Mouse (Mus musculus) forebrain, embryonic 13.5 days (tissue): ENCODE data around the gene Jmjd1c. TPM values are rescaled to one million over a fixed set of nuclear protein-coding genes. Genes with fewer than 3 reads are reported as not detected.

Source experiments
- ATAC-seq: fragments of 200-750 bp; cut with Nextera tagmentation; 2 replicates; pipeline ENCODE4 v1.8.0; 2017
- H3K27ac ChIP-seq: fragments of 300-500 bp; sonication (generic); 2 replicates; pipeline ENCODE4 v1.5.1; 2015; ENCODE audit warnings: inconsistent platforms, mild to moderate bottlenecking, moderate library complexity
- H3K27me3 ChIP-seq: fragments of 300-500 bp; sonication (generic); 2 replicates; pipeline ENCODE4 v1.6.1; 2015; ENCODE audit warnings: mild to moderate bottlenecking, inconsistent platforms
- H3K36me3 ChIP-seq: fragments of 300-500 bp; sonication (generic); 2 replicates; pipeline ENCODE4 v1.6.1; 2015; ENCODE audit warnings: mild to moderate bottlenecking, inconsistent platforms; ENCODE audit not compliant: poor library complexity, severe bottlenecking
- H3K4me1 ChIP-seq: fragments of 300-500 bp; sonication (generic); 2 replicates; pipeline ENCODE4 v1.6.1; 2015; ENCODE audit warnings: inconsistent platforms
- H3K4me2 ChIP-seq: fragments of 300-500 bp; sonication (generic); 2 replicates; pipeline ENCODE4 v1.6.1; 2015; ENCODE audit warnings: inconsistent platforms, mild to moderate bottlenecking, moderate library complexity
- H3K4me3 ChIP-seq: fragments of 300-500 bp; sonication (generic); 2 replicates; pipeline ENCODE4 v1.5.1; 2015; ENCODE audit warnings: mild to moderate bottlenecking, inconsistent platforms
- H3K9ac ChIP-seq: fragments of 300-500 bp; sonication (generic); 2 replicates; pipeline ENCODE4 v1.6.1; 2015; ENCODE audit warnings: mild to moderate bottlenecking, inconsistent platforms
- H3K9me3 ChIP-seq: fragments of 300-500 bp; sonication (generic); replicated peaks from 2 replicates; pipeline ENCODE4 v1.6.1; 2016; ENCODE audit warnings: inconsistent platforms
- WGBS: fragments of 180-500 bp; shearing (Covaris S2); methylation state at CpG from one replicate; pipeline ENCODE4 v1.1.7; 2015; 5-methylcytosine and 5-hydroxymethylcytosine counted together
- polyA plus RNA-seq: library from polyadenylated mRNA; unstranded; fragments of >200 nt; fragmentation: Nextera tagmentation; extraction: Ambion mirVana; gene quantifications from 2 replicates; pipeline ENCODE4 v1.2.1, GENCODE M21; 2015

Gene Jmjd1c
- polyA plus RNA-seq, 1 experiment from 2014 or later: 49.6 TPM

GRCm38 (mm10) chr10:67057696-67058095 lies 38.2 kb upstream of the Jmjd1c start:
- no peak for ATAC-seq
- H3K4me1 ChIP-seq: peaks cover 51% of the 10 kb centered on the region
- 94% methylated on average over 6 of the region's 6 CpGs for WGBS

GRCm38 (mm10) chr10:67058297-67058696 lies 37.6 kb upstream of the Jmjd1c start:
- WGBS: 70% methylated on average over 7 of the region's 7 CpGs
- Histone ChIP-seq H3K27me3 (no peaks in the 10 kb centered on the region), H3K36me3 (no peaks in the 10 kb centered on the region), H3K4me3 (no peak overlapping the region), H3K4me2 (no peak overlapping the region), H3K4me1 (peaks cover 45% of the 10 kb centered on the region), H3K9me3 (no peaks in the 10 kb centered on the region), H3K9ac (no peak overlapping the region), H3K27ac (peak overlapping the region; percentile 51)
- ATAC-seq: no peak; the same call in 1 of the 2 replicates

More at GRCm38 (mm10) chr10:67057696-67058095, 38.2 kb upstream of the Jmjd1c start:
- Histone ChIP-seq H3K27me3 (no peaks in the 10 kb centered on the region), H3K4me2 (no peak overlapping the region), H3K27ac (no peak overlapping the region), H3K36me3 (no peaks in the 10 kb centered on the region), H3K9ac (no peak overlapping the region), H3K4me3 (no peak overlapping the region), H3K9me3 (no peaks in the 10 kb centered on the region)

- no peaks in the 10 kb centered on the region for H3K27me3 ChIP-seq
- no peak overlapping the region for H3K4me2 ChIP-seq
- WGBS: 60% methylated on average over 6 of the region's 6 CpGs
- H3K9me3 ChIP-seq: no peaks in the 10 kb centered on the region
- peak overlapping the region; percentile 51 for H3K27ac ChIP-seq
- peaks cover 41% of the 10 kb centered on the region for H3K4me1 ChIP-seq
- no peak overlapping the region for H3K4me3 ChIP-seq
- peak; percentile 11; the same call in 1 of the 2 replicates for ATAC-seq
- no peak overlapping the region for H3K9ac ChIP-seq
- H3K36me3 ChIP-seq: no peaks in the 10 kb centered on the region
Observed at GRCm38 (mm10) chr10:67058702-67059101, 37.2 kb upstream of the Jmjd1c start.

- peak; percentile 61; the same call in 1 of the 2 replicates for ATAC-seq
- peak overlapping the region; percentile 68 for H3K27ac ChIP-seq
- no peaks in the 10 kb centered on the region for H3K36me3 ChIP-seq
- H3K9me3 ChIP-seq: no peaks in the 10 kb centered on the region
- H3K9ac ChIP-seq: no peak overlapping the region
- WGBS: 23% methylated on average over 10 of the region's 10 CpGs
- no peak overlapping the region for H3K4me3 ChIP-seq
- no peaks in the 10 kb centered on the region for H3K27me3 ChIP-seq
- H3K4me2 ChIP-seq: peak overlapping the region; percentile 16; the same call in 1 of the 2 replicates
- peaks cover 42% of the 10 kb centered on the region for H3K4me1 ChIP-seq
Observed at GRCm38 (mm10) chr10:67061367-67061801, 34.5 kb upstream of the Jmjd1c start.

- Histone ChIP-seq H3K9me3 (no peaks in the 10 kb centered on the region), H3K36me3 (no peaks in the 10 kb centered on the region), H3K9ac (no peak overlapping the region), H3K27ac (peak overlapping the region; percentile 68), H3K4me2 (peak overlapping the region; percentile 6; the same call in 1 of the 2 replicates), H3K4me3 (no peak overlapping the region), H3K27me3 (no peaks in the 10 kb centered on the region), H3K4me1 (peaks cover 42% of the 10 kb centered on the region)
- no peak for ATAC-seq
- 47% methylated on average over 4 of the region's 4 CpGs for WGBS
Observed at GRCm38 (mm10) chr10:67061823-67062222, 34.1 kb upstream of the Jmjd1c start.

GRCm38 (mm10) chr10:67065277-67065887 lies 30.5 kb upstream of the Jmjd1c start:
- no peak for ATAC-seq

GRCm38 (mm10) chr10:67065927-67066326 lies 30.0 kb upstream of the Jmjd1c start:
- H3K4me2 ChIP-seq: no peak overlapping the region
- H3K36me3 ChIP-seq: no peaks in the 10 kb centered on the region
- peaks cover 29% of the 10 kb centered on the region for H3K4me1 ChIP-seq
- peak; percentile 48; the same call in 1 of the 2 replicates for ATAC-seq
- no peaks in the 10 kb centered on the region for H3K27me3 ChIP-seq
- peak overlapping the region; percentile 40 for H3K27ac ChIP-seq
- no peak overlapping the region for H3K4me3 ChIP-seq
- H3K9ac ChIP-seq: no peak overlapping the region
- WGBS: 40% methylated on average over 5 of the region's 5 CpGs
- H3K9me3 ChIP-seq: no peaks in the 10 kb centered on the region

More at GRCm38 (mm10) chr10:67065277-67065887, 30.5 kb upstream of the Jmjd1c start:
- Histone ChIP-seq H3K4me1 (peaks cover 29% of the 10 kb centered on the region), H3K9ac (no peak overlapping the region), H3K27ac (peak overlapping the region; percentile 40; the same call in 1 of the 2 replicates), H3K27me3 (no peaks in the 10 kb centered on the region), H3K4me3 (no peak overlapping the region), H3K9me3 (no peaks in the 10 kb centered on the region), H3K36me3 (no peaks in the 10 kb centered on the region), H3K4me2 (no peak overlapping the region)
- WGBS: 87% methylated on average over 7 of the region's 7 CpGs

GRCm38 (mm10) chr10:67066421-67066820 lies 29.5 kb upstream of the Jmjd1c start:
- 63% methylated on average over 3 of the region's 3 CpGs for WGBS
- H3K4me2 ChIP-seq: no peak overlapping the region
- H3K4me1 ChIP-seq: peaks cover 24% of the 10 kb centered on the region
- no peaks in the 10 kb centered on the region for H3K9me3 ChIP-seq
- no peak overlapping the region for H3K4me3 ChIP-seq
- peak overlapping the region; percentile 40 for H3K27ac ChIP-seq
- no peak for ATAC-seq
- no peaks in the 10 kb centered on the region for H3K36me3 ChIP-seq
- H3K27me3 ChIP-seq: no peaks in the 10 kb centered on the region
- no peak overlapping the region for H3K9ac ChIP-seq

GRCm38 (mm10) chr10:67069013-67069412 lies 26.9 kb upstream of the Jmjd1c start:
- no peak overlapping the region for H3K4me3 ChIP-seq
- H3K4me2 ChIP-seq: no peak overlapping the region
- 91% methylated on average over 10 of the region's 10 CpGs for whole genome bisulfite sequencing
- ATAC-seq: no peak
- H3K9ac ChIP-seq: no peak overlapping the region
- no peak overlapping the region for H3K27ac ChIP-seq
- H3K9me3 ChIP-seq: no peaks in the 10 kb centered on the region
- no peaks in the 10 kb centered on the region for H3K36me3 ChIP-seq
- H3K4me1 ChIP-seq: peaks cover 12% of the 10 kb centered on the region
- no peaks in the 10 kb centered on the region for H3K27me3 ChIP-seq

- 79% methylated on average over 4 of the region's 4 CpGs for WGBS
Observed at GRCm38 (mm10) chr10:67071389-67071788, 24.5 kb upstream of the Jmjd1c start.

GRCm38 (mm10) chr10:67071884-67072283 lies 24.0 kb upstream of the Jmjd1c start:
- Histone ChIP-seq H3K27me3 (no peaks in the 10 kb centered on the region), H3K4me3 (no peak overlapping the region), H3K9ac (no peak overlapping the region), H3K4me2 (no peak overlapping the region), H3K36me3 (no peaks in the 10 kb centered on the region), H3K4me1 (peaks cover 11% of the 10 kb centered on the region), H3K9me3 (no peaks in the 10 kb centered on the region), H3K27ac (no peak overlapping the region)
- 90% methylated on average over 5 of the region's 5 CpGs for WGBS
- no peak for ATAC-seq

More at GRCm38 (mm10) chr10:67071389-67071788, 24.5 kb upstream of the Jmjd1c start:
- Histone ChIP-seq H3K27me3 (no peaks in the 10 kb centered on the region), H3K9me3 (no peaks in the 10 kb centered on the region), H3K4me1 (peaks cover 10% of the 10 kb centered on the region), H3K36me3 (no peaks in the 10 kb centered on the region), H3K4me3 (no peak overlapping the region), H3K9ac (no peak overlapping the region), H3K4me2 (no peak overlapping the region), H3K27ac (no peak overlapping the region)
- ATAC-seq: no peak

- Histone ChIP-seq H3K27ac (no peak overlapping the region), H3K4me1 (peaks cover 12% of the 10 kb centered on the region), H3K36me3 (no peaks in the 10 kb centered on the region), H3K9ac (no peak overlapping the region), H3K4me3 (no peak overlapping the region), H3K4me2 (no peak overlapping the region), H3K9me3 (no peaks in the 10 kb centered on the region), H3K27me3 (no peaks in the 10 kb centered on the region)
- ATAC-seq: no peak
- WGBS: 96% methylated on average over 4 of the region's 4 CpGs
Observed at GRCm38 (mm10) chr10:67072600-67072999, 23.3 kb upstream of the Jmjd1c start.
